Mouse (Mus musculus) cortical plate, adult 2 months (tissue): Measurements from ENCODE around the gene Cps1. TPM values are rescaled to one million over a fixed set of nuclear protein-coding genes. Genes with fewer than 3 reads are reported as not detected.
A peak's percentile ranks its signal among the peaks of the same experiment; 100 is the strongest.

Experiments
- H3K27ac ChIP-seq: fragments of 200-500 bp; 2 replicates; pipeline ENCODE4 v1.5.1; 2012; ENCODE audit warnings: low read length, control low read depth, inconsistent platforms; ENCODE audit not compliant: insufficient read depth
- H3K4me1 ChIP-seq: fragments of 200-500 bp; 2 replicates; pipeline ENCODE4 v1.6.1; 2011; ENCODE audit warnings: low read length; ENCODE audit not compliant: control insufficient read depth, insufficient read depth
- H3K4me3 ChIP-seq: fragments of 200-500 bp; 2 replicates; pipeline ENCODE4 v1.5.1; 2011; ENCODE audit warnings: mild to moderate bottlenecking, low read length, control low read depth; ENCODE audit not compliant: insufficient read depth
- CTCF ChIP-seq: fragments of 200-500 bp; IDR thresholded peaks from 2 replicates; pipeline ENCODE4 v1.5.1; 2011; ENCODE audit warnings: mild to moderate bottlenecking, control low read depth, low read length; ENCODE audit not compliant: insufficient read depth; ENCODE audit errors: extremely low read depth
- POLR2A ChIP-seq: fragments of 200-500 bp; IDR thresholded peaks from 2 replicates; pipeline ENCODE4 v1.6.1; 2011; ENCODE audit warnings: mild to moderate bottlenecking, low read length, control low read depth; ENCODE audit not compliant: insufficient read depth; ENCODE audit errors: extremely low read depth
- polyA plus RNA-seq: library from polyadenylated mRNA; depleted of rRNA; stranded (reverse); fragments of >200 nt; gene quantifications from 2 replicates; pipeline ENCODE4 v1.2.3, GENCODE M21; 2012

Cps1 gene
- polyA plus RNA-seq, 1 experiment: 0.21 TPM

DNA sequence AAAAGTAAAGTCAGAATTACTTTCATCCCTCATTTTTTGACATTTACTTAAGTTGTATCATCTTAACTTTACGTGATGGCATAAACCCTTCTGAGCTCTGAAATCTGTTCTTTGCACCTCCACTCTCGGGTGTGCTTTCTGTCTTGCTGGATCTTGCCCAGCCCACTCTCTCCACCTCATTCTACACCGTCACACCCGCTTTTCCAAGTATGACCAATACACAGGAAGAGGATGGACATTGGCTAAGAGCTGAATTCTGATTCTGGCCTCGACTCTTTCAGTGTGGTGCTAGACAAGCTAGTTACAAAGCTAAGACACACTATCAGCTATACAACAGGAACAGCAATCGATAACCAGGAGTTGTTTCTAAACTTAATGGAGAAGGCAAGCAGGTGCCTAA is 5.0 kb upstream of the Cps1 start:
- TF ChIP-seq POLR2A (no peak), CTCF (no peak)
- no peak overlapping the region for H3K4me3 ChIP-seq
- H3K4me1 ChIP-seq: no peaks in the 10 kb centered on the region
- H3K27ac ChIP-seq: no peak overlapping the region

DNA sequence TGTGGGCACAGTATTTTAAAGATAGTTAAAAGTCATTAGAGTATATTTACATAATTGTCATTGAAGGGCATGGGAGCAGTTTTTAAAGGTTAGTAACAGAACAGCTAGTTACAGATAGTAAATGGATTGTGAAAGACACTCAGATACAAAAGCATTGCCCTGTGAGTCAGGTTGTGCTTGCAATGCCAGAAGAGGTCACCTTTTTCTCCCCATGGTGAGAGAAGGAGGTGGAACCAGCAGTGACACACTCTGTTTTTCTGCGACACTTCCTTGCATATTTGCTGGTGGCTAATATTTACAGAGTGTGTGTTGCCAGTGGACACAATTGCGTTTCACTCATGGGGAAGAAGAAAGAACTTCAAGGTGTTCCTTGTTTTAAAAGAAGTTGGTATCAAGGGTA is 2.6 kb downstream of the Cps1 start:
- TF ChIP-seq CTCF (no peak), POLR2A (no peak)
- Histone ChIP-seq H3K4me1 (no peaks in the 10 kb centered on the region), H3K27ac (no peak overlapping the region), H3K4me3 (no peak overlapping the region)

DNA sequence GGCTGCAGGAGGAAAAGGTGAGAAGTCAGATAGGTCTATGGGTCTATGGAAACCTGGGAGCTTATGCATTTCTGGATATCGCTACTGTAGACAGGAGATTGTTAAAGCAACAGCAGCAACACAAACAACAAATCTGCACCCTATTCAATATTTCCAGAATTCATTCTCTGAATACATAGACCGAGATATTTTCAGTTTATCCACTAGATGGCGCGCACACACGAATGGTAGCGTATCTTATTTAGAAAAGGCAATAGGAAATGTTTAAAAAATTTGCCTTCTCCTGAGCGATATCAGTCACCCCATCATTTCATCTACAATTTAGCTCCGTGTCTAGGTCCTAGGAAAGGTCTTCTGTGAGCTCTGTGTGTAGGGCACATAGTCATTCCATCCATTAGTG is 21.1 kb downstream of the Cps1 start:
- Histone ChIP-seq H3K27ac (no peak overlapping the region), H3K4me1 (no peaks in the 10 kb centered on the region), H3K4me3 (no peak overlapping the region)
- TF ChIP-seq POLR2A (no peak), CTCF (no peak)

DNA sequence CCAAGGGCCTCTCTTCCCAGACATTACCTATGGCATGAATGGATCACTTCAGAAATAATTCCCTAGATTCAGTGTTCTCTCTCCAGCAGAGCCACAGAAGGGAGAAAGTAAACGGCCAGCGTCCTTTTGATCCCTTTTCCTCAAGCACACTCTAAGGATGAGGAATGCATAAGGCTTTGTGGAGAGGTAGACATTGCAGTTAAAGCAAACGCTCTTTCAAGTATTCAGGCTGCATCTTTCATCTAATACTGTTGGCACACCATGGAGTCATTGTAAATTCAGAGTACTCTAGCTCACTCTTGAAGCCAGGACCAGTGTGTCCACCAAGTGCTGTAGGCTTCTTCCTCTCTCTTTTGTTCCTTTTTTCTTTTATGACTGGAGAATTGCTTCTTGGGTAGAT is 28.4 kb downstream of the Cps1 start:
- Histone ChIP-seq H3K4me3 (no peak overlapping the region), H3K4me1 (no peaks in the 10 kb centered on the region), H3K27ac (no peak overlapping the region)
- TF ChIP-seq CTCF (no peak), POLR2A (no peak)

DNA sequence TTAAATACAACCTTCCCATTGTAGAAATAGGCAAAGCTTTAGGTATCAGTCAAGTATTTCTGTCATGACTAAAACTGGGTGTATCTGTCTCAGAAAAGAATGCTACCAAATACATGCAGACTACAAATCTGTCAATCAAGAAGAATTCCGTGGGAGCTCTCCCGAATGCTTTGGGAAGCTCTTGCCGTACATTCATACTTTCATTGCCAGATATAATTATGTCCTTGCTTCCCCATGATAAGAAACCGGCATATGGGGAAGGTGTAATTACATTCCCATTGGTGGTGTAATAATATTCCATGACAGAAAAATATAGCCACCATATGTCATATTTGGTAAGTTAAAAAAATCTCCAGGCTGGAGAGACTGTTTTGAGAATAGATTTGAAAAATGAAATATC is 44.5 kb downstream of the Cps1 start:
- H3K27ac ChIP-seq: no peak overlapping the region
- no peaks in the 10 kb centered on the region for H3K4me1 ChIP-seq
- no peak for TF ChIP-seq CTCF
- no peak for TF ChIP-seq POLR2A
- no peak overlapping the region for H3K4me3 ChIP-seq

GRCm38 (mm10) chr1:67181165-67181564 is 58.3 kb downstream of the Cps1 start:
- no peak overlapping the region for H3K27ac ChIP-seq
- no peaks in the 10 kb centered on the region for H3K4me1 ChIP-seq
- no peak overlapping the region for H3K4me3 ChIP-seq
- TF ChIP-seq POLR2A: no peak
- TF ChIP-seq CTCF: peak; percentile 68

- H3K4me1 ChIP-seq: no peaks in the 10 kb centered on the region
- no peak overlapping the region for H3K4me3 ChIP-seq
- TF ChIP-seq POLR2A: no peak
- no peak for TF ChIP-seq CTCF
- no peak overlapping the region for H3K27ac ChIP-seq
Observed at GRCm38 (mm10) chr1:67182201-67182600, 59.4 kb downstream of the Cps1 start.

DNA sequence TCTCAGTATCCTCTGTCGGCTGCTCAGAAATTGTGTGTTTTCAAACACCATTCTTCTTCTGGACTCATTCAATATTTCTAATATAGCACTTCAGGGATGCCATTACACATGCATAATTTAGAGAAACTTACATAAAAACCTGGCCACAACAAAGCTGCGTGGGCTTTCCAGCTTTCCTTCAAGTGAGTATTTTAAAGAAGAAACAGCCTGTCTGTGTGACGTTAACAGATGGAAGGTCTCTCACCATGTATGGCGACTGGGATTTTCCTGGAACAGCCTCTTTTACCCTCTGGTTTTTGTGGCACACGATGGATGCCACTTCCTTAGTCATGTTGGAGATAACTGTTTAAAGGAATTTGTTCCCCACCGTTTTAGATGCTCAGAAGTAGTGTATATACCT is 60.7 kb downstream of the Cps1 start:
- Histone ChIP-seq H3K4me1 (no peaks in the 10 kb centered on the region), H3K4me3 (no peak overlapping the region), H3K27ac (no peak overlapping the region)
- no peak for TF ChIP-seq POLR2A
- TF ChIP-seq CTCF: no peak

DNA sequence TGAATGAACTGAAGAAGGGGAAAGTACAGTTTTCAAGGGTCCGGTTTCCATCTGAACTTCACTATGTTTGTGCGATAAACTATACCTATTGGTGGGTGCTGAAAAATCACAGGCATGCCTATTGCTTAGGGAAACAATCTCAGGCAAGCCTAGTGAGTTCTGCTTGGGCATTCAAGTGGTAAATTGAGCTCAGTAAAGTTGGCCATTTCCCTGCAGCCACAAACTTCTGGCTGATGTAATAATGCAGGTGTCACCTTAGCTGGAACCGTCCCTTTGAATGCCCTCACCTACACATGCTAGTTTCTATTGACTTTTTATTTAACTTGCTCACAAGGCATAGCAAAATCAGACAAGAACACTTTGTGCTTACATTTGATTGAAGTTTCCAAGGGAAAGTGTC is 61.3 kb downstream of the Cps1 start:
- H3K27ac ChIP-seq: no peak overlapping the region
- H3K4me3 ChIP-seq: no peak overlapping the region
- no peaks in the 10 kb centered on the region for H3K4me1 ChIP-seq
- TF ChIP-seq CTCF (no peak), POLR2A (no peak)

- Histone ChIP-seq H3K27ac (no peak overlapping the region), H3K4me3 (no peak overlapping the region), H3K4me1 (no peaks in the 10 kb centered on the region)
- TF ChIP-seq POLR2A (no peak), CTCF (no peak)
Observed at GRCm38 (mm10) chr1:67197335-67197734, 74.5 kb downstream of the Cps1 start.

- TF ChIP-seq POLR2A (no peak), CTCF (peak; percentile 50; the same call in 1 of the 2 replicates)
- Histone ChIP-seq H3K4me3 (no peak overlapping the region), H3K27ac (no peak overlapping the region), H3K4me1 (peaks cover 1% of the 10 kb centered on the region)
Observed at GRCm38 (mm10) chr1:67218339-67218944, 95.6 kb downstream of the Cps1 start.
